Mouse (Mus musculus): ENCODE measurements around the gene Kif24. TPM values are rescaled to one million over a fixed set of nuclear protein-coding genes. Genes with fewer than 3 reads are reported as not detected.

Gene Kif24
- polyA plus RNA-seq, 1 experiment from 2014 or later, result 13.5 TPM

GRCm38 (mm10) chr4:41499619-41500018 is 34.9 kb upstream of the Kif24 start:
- Histone ChIP-seq H3K27me3 (ENCODE audit: low read depth, poor library complexity, severe bottlenecking) (peaks cover 84% of the 10 kb centered on the region), H3K27ac (replicated peaks) (no peak overlapping the region), H3K36me3 (peaks cover 14% of the 10 kb centered on the region), H3K4me1 (peaks cover 44% of the 10 kb centered on the region), H3K9me3 (replicated peaks) (no peaks in the 10 kb centered on the region), H3K4me3 (peak overlapping the region; percentile 51; the same call in 1 of the 2 replicates)
- 59% methylated on average over 8 of the region's 8 CpGs for WGBS
- no peak for DNase-seq (ENCODE audit: low spot score)

GRCm38 (mm10) chr4:41498921-41499391 is 34.3 kb upstream of the Kif24 start:
- peak; percentile 55 for DNase-seq (ENCODE audit: low spot score)
- Histone ChIP-seq H3K4me1 (peaks cover 44% of the 10 kb centered on the region), H3K27me3 (ENCODE audit: low read depth, poor library complexity, severe bottlenecking) (peaks cover 89% of the 10 kb centered on the region), H3K36me3 (peaks cover 14% of the 10 kb centered on the region), H3K27ac (replicated peaks) (no peak overlapping the region), H3K4me3 (peak overlapping the region; percentile 51), H3K9me3 (replicated peaks) (no peaks in the 10 kb centered on the region)
- WGBS, result 1% methylated on average over 43 of the region's 43 CpGs

DNA sequence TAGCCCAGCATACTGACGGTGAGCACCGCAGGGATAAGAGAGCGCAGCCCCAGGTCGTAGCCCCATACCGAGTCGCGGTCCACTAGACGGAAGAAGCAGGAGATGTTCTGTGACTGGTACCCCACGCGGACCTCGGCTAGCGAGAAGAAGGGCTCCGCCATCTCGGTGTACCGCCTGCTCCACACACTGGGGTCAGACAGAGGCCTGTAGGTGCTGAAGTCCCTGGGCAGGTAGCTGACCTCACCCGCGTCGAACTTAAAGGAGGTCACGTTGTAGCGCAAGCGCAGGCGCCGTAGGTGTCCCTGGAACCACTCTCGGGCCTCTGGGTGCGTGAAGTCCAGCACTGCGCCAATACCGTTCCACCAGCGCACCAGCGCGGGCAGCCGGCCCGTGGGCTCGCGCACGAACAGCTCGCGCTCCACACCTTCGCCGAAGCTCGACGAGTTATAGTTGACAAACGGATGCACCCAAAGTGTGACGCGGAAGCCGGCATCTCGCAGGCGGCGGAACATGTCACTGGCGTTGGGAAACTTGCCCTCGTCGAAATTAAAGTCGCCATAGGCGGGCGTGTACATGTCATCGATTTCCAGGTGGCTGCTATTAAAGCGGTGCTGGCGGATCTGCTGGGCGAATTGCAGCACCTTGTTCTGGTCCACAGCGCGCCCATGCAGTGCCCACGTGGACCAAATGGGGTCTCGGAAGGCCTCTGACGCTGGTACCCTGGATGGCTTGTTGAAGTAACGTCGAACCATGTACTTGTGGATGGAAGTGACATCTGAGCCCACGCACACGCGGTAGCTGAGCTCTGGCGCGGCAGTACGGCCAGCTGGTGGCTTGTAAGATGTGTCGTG is 33.5 kb upstream of the Kif24 start:
- WGBS, result 6% methylated on average over 72 of the region's 72 CpGs
- DNase-seq (ENCODE audit: low spot score), result peak; percentile 38
- Histone ChIP-seq H3K27me3 (ENCODE audit: low read depth, poor library complexity, severe bottlenecking) (peaks cover 95% of the 10 kb centered on the region), H3K27ac (replicated peaks) (peak overlapping the region; percentile 50; the same call in 1 of the 2 replicates), H3K4me3 (peak overlapping the region; percentile 51), H3K4me1 (peaks cover 42% of the 10 kb centered on the region), H3K9me3 (replicated peaks) (no peaks in the 10 kb centered on the region), H3K36me3 (peaks cover 14% of the 10 kb centered on the region)

DNA sequence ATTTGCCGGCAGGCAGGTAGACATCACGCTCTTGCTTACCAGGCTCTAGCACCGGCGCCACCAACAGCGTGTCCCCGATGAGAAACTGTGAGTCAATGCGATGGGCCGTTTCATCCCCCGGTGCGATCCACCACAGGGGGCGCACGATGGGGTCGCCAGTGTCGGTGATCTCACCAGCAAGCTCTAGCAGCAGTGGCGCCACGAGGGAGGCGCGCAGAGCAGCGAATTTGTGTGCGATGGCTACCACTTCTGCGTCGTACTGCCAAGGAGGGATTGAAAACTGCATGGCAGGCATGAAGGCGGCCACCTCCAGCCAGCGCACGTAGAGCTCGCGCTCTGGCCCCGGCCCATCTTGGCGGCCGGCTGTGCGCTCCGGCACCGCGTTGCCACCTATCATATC is 32.9 kb upstream of the Kif24 start:
- Histone ChIP-seq H3K9me3 (replicated peaks) (no peaks in the 10 kb centered on the region), H3K4me1 (peaks cover 36% of the 10 kb centered on the region), H3K36me3 (peaks cover 14% of the 10 kb centered on the region), H3K4me3 (peak overlapping the region; percentile 51), H3K27ac (replicated peaks) (peak overlapping the region; percentile 50; the same call in 1 of the 2 replicates), H3K27me3 (ENCODE audit: low read depth, poor library complexity, severe bottlenecking) (peaks cover 92% of the 10 kb centered on the region)
- peak; percentile 71 for DNase-seq (ENCODE audit: low spot score)
- WGBS, result 1% methylated on average over 34 of the region's 34 CpGs

- no peak for DNase-seq (ENCODE audit: low spot score)
- H3K36me3 ChIP-seq, result peaks cover 14% of the 10 kb centered on the region
- no peak overlapping the region for H3K27ac ChIP-seq (replicated peaks)
- peaks cover 86% of the 10 kb centered on the region for H3K27me3 ChIP-seq (ENCODE audit: low read depth, poor library complexity, severe bottlenecking)
- WGBS, result 32% methylated on average over 5 of the region's 5 CpGs
- peaks cover 30% of the 10 kb centered on the region for H3K4me1 ChIP-seq
- peak overlapping the region; percentile 51; the same call in 1 of the 2 replicates for H3K4me3 ChIP-seq
- H3K9me3 ChIP-seq (replicated peaks), result no peaks in the 10 kb centered on the region
These were observed 32.4 kb upstream of the Kif24 start for GRCm38 (mm10) chr4:41497046-41497445.

- no peaks in the 10 kb centered on the region for H3K9me3 ChIP-seq (replicated peaks)
- DNase-seq (ENCODE audit: low spot score), result no peak
- 92% methylated on average over 11 of the region's 11 CpGs for WGBS
These were observed 31.2 kb upstream of the Kif24 start for GRCm38 (mm10) chr4:41495850-41496249.

DNA sequence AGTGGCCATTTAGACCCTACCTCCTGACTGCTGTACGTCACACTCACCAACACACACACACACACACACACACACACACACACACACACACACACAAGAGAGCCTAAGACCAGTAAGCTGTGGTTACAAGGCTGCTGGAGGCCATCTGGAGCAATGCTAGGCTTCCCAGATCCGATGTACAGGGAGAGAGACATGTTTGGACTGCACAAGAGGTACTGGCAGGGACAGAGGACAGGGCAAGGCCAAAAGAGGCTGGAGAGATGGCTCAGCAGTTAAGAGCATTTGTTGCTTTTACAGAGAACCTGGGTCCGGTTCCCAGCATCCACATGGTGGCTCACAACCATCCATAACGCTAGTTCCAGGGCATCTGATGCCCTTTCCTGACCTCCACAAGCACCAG is 30.4 kb upstream of the Kif24 start:
- no peak for DNase-seq (ENCODE audit: low spot score)
- Histone ChIP-seq H3K4me1 (peaks cover 25% of the 10 kb centered on the region), H3K36me3 (peaks cover 14% of the 10 kb centered on the region), H3K27me3 (ENCODE audit: low read depth, poor library complexity, severe bottlenecking) (peaks cover 67% of the 10 kb centered on the region), H3K9me3 (replicated peaks) (no peaks in the 10 kb centered on the region), H3K4me3 (no peak overlapping the region), H3K27ac (replicated peaks) (no peak overlapping the region)
- 78% methylated on average over 4 of the region's 4 CpGs for WGBS

More at GRCm38 (mm10) chr4:41495850-41496249, 31.2 kb upstream of the Kif24 start:
- H3K36me3 ChIP-seq, result peaks cover 14% of the 10 kb centered on the region
- no peak overlapping the region for H3K27ac ChIP-seq (replicated peaks)
- H3K27me3 ChIP-seq (ENCODE audit: low read depth, poor library complexity, severe bottlenecking), result peaks cover 74% of the 10 kb centered on the region
- peaks cover 25% of the 10 kb centered on the region for H3K4me1 ChIP-seq
- no peak overlapping the region for H3K4me3 ChIP-seq

DNA sequence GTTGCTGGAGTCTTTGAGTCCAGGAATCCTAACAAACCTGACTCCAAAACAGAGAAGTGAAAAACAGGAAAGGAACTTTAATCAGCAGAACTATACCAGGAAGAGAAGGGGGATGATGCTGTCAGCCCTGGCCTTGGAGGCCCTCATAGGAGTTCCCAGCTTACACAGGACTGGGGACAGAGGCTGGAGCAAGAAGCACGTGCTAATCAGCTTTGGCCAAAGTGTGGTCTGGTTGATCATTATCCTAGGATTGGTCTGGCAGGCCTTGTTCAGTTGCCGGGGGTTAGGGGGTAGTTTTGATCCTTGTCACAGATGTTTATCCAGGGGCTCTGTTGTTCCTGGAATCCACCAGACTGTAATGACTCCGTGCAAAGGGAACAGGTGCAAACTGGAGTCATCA is 29.7 kb upstream of the Kif24 start:
- Histone ChIP-seq H3K27ac (replicated peaks) (no peak overlapping the region), H3K4me1 (peaks cover 24% of the 10 kb centered on the region), H3K27me3 (ENCODE audit: low read depth, poor library complexity, severe bottlenecking) (peaks cover 60% of the 10 kb centered on the region), H3K4me3 (no peak overlapping the region), H3K9me3 (replicated peaks) (no peaks in the 10 kb centered on the region), H3K36me3 (peaks cover 14% of the 10 kb centered on the region)
- 65% methylated on average over 3 of the region's 3 CpGs for WGBS
- no peak for DNase-seq (ENCODE audit: low spot score)

DNA sequence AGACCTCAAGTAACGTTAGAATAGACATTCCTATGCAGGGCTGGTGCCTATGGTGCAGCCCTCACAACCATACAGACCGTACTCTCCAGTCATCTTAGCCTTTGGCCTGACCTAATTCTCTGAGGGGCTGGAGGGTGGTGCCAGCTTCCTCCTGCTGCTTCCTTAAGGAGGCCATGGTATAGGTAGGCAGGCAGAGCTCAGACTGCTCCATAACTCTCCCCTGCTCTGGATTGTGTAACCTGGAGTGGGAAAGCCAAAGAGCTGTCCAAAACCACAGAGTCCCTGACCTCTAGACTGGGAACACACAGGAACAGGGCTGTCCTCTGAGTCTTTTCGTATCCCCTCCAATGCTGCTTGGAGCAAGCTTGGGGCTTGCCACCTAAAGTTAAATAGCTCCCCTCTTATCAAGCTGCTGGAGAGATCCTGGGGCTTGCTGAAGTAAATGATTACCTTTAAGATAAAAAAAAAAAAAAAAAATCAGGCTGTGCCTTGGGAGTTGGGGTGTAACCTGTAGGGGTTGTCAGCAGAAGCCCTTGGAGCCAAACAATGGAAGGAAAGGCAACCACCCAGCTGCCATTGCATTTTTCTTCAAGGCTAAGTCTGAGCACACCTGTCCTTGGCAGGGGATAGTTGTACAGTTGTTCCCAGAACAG is 28.9 kb upstream of the Kif24 start:
- H3K27me3 ChIP-seq (ENCODE audit: low read depth, poor library complexity, severe bottlenecking), result peaks cover 52% of the 10 kb centered on the region
- no peak overlapping the region for H3K27ac ChIP-seq (replicated peaks)
- no peaks in the 10 kb centered on the region for H3K9me3 ChIP-seq (replicated peaks)
- H3K4me3 ChIP-seq, result no peak overlapping the region
- DNase-seq (ENCODE audit: low spot score), result no peak
- WGBS, result 81% methylated on average over 3 of the region's 3 CpGs
- peaks cover 16% of the 10 kb centered on the region for H3K4me1 ChIP-seq
- H3K36me3 ChIP-seq, result peaks cover 14% of the 10 kb centered on the region

DNA sequence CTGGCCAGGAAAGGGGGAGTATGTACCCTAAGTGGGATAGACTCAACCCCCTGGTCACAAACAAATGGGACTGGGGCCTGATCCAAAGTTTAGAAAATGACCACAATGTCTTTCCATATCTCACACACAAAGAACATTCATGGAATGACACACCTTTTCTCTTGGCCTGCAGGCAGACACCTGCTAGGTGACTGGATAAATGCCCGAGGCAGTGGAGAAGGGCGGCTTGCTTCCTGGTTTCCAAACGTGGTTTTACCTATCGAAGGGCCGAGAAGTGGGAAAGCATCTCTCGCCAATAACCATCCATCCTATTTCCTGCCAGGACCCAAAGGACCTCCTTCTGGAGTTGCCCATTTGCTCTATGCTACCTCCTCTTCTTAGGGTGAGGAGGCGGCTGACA is 28.3 kb upstream of the Kif24 start:
- no peak overlapping the region for H3K4me3 ChIP-seq
- peaks cover 14% of the 10 kb centered on the region for H3K36me3 ChIP-seq
- no peak for DNase-seq (ENCODE audit: low spot score)
- H3K27ac ChIP-seq (replicated peaks), result no peak overlapping the region
- H3K4me1 ChIP-seq, result peaks cover 10% of the 10 kb centered on the region
- H3K9me3 ChIP-seq (replicated peaks), result no peaks in the 10 kb centered on the region
- H3K27me3 ChIP-seq (ENCODE audit: low read depth, poor library complexity, severe bottlenecking), result peaks cover 45% of the 10 kb centered on the region
- WGBS, result 76% methylated on average over 7 of the region's 7 CpGs

DNA sequence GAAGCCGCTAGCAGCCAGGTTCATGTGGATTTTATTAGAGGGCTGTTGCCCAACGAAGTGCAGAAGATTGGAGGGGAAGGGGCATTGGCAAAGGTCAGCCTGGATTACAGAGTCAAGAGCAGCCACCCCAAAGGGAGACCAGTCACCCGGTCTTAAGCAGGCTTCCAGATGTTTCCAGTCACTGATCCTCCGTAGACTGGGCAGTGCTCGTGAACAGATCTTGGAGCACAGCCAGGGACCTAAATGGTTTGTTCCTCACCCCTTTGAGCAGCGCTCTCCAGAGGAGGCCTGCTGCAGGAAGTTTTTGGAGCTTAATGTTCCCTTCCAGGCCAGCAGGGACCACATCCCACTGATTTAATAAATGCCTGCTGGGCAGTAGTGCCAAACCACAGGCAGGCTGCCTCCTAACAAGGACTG is 16.9 kb upstream of the Kif24 start:
- no peak overlapping the region for H3K27ac ChIP-seq (replicated peaks)
- H3K4me3 ChIP-seq, result no peak overlapping the region
- 0 out of 2 replicates have a peak, but pooled peaks cover 4% of the 10 kb centered on the region for H3K4me1 ChIP-seq
- no peaks in the 10 kb centered on the region; the same call in 1 of the 2 replicates for H3K9me3 ChIP-seq (replicated peaks)
- peaks cover 43% of the 10 kb centered on the region for H3K36me3 ChIP-seq
- DNase-seq (ENCODE audit: low spot score), result no peak
- H3K27me3 ChIP-seq (ENCODE audit: low read depth, poor library complexity, severe bottlenecking), result no peaks in the 10 kb centered on the region
- 65% methylated on average over 6 of the region's 6 CpGs for WGBS

DNA sequence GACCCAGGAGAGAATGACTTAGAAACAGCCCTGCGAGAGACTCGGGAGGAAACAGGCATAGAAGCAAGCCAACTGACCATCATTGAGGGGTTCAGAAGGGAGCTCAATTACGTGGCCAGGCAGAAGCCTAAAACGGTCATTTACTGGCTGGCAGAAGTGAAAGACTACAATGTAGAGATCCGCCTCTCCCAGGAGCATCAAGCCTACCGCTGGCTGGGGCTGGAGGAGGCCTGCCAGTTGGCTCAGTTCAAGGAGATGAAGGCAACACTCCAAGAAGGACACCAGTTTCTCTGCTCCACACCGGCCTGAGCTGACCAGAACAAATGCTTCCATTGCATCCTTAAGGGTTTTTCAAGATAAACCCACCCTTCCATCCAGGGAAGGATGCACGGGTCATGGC is 15.6 kb upstream of the Kif24 start:
- H3K4me3 ChIP-seq, result no peak overlapping the region
- H3K4me1 ChIP-seq, result 0 out of 2 replicates have a peak, but pooled peaks cover 4% of the 10 kb centered on the region
- no peaks in the 10 kb centered on the region for H3K27me3 ChIP-seq (ENCODE audit: low read depth, poor library complexity, severe bottlenecking)
- no peak overlapping the region for H3K27ac ChIP-seq (replicated peaks)
- peaks cover 43% of the 10 kb centered on the region for H3K36me3 ChIP-seq
- H3K9me3 ChIP-seq (replicated peaks), result no peaks in the 10 kb centered on the region
- WGBS, result 88% methylated on average over 8 of the region's 8 CpGs
- no peak for DNase-seq (ENCODE audit: low spot score)

GRCm38 (mm10) chr4:41479456-41479804 is 14.7 kb upstream of the Kif24 start:
- 85% methylated on average over 1 of the region's 1 CpGs for WGBS
- no peak for DNase-seq (ENCODE audit: low spot score)
- Histone ChIP-seq H3K9me3 (replicated peaks) (no peaks in the 10 kb centered on the region), H3K4me1 (0 out of 2 replicates have a peak, but pooled peaks cover 4% of the 10 kb centered on the region), H3K27me3 (ENCODE audit: low read depth, poor library complexity, severe bottlenecking) (no peaks in the 10 kb centered on the region), H3K36me3 (peaks cover 43% of the 10 kb centered on the region), H3K4me3 (no peak overlapping the region), H3K27ac (replicated peaks) (no peak overlapping the region)

Data from midbrain, embryonic 10.5 days (tissue).